Mouse (Mus musculus) stomach, postnatal 0 days (tissue): Measurements from ENCODE around the gene Astl.

Source experiments
- CTCF ChIP-seq: IDR thresholded peaks from 2 replicates; pipeline ENCODE4 v1.5.1; 2016; ENCODE audit warnings: antibody characterized with exemption, low read depth, mild to moderate bottlenecking, moderate library complexity
- EP300 ChIP-seq: optimal IDR thresholded peaks from 2 replicates; pipeline ENCODE3; 2016; ENCODE audit warnings: antibody characterized with exemption

- TF ChIP-seq CTCF (no peak), EP300 (no peak)
These were observed 60.3 kb downstream of the Astl start for GRCm38 (mm10) chr2:127398738-127399137.
